Mouse (Mus musculus) liver, postnatal 0 days (tissue): Measurements from ENCODE around the gene Elf2. TPM values are rescaled to one million over a fixed set of nuclear protein-coding genes. Genes with fewer than 3 reads are reported as not detected.

Experiments used
- ATAC-seq: fragments of 200-750 bp; cut with Nextera tagmentation; 2 replicates; pipeline ENCODE4 v1.8.0; 2017; ENCODE audit warnings: mild to moderate bottlenecking, moderate library complexity
- DNase-seq: peaks from one replicate; pipeline ENCODE4 v3.0.0-alpha.2; 2016
- H3K27ac ChIP-seq: fragments of 300-500 bp; sonication (generic); 2 replicates; pipeline ENCODE4 v1.5.1; 2014; ENCODE audit warnings: antibody characterized with exemption, moderate library complexity, mild to moderate bottlenecking, low read depth
- H3K27me3 ChIP-seq: fragments of 300-500 bp; sonication (generic); 2 replicates; pipeline ENCODE4 v1.6.1; 2014; ENCODE audit warnings: low read length, control low read depth, mixed read lengths; ENCODE audit not compliant: insufficient read depth
- H3K36me3 ChIP-seq: fragments of 300-500 bp; sonication (generic); replicated peaks from 2 replicates; pipeline ENCODE4 v1.6.1; 2014; ENCODE audit warnings: mild to moderate bottlenecking, control low read depth, low read length, moderate library complexity, mixed read lengths; ENCODE audit not compliant: insufficient read depth
- H3K4me1 ChIP-seq: fragments of 300-500 bp; sonication (generic); 2 replicates; pipeline ENCODE4 v1.6.1; 2014; ENCODE audit warnings: antibody characterized with exemption, mild to moderate bottlenecking, control low read depth; ENCODE audit not compliant: insufficient read depth
- H3K4me2 ChIP-seq: fragments of 300-500 bp; sonication (generic); 2 replicates; pipeline ENCODE4 v1.6.1; 2014; ENCODE audit warnings: low read depth, mild to moderate bottlenecking, low read length, moderate library complexity, mixed read lengths
- H3K4me3 ChIP-seq: fragments of 300-500 bp; sonication (generic); 2 replicates; pipeline ENCODE4 v1.5.1; 2014; ENCODE audit warnings: low read depth, low read length
- H3K9ac ChIP-seq: fragments of 300-500 bp; sonication (generic); replicated peaks from 2 replicates; pipeline ENCODE4 v1.6.1; 2014; ENCODE audit warnings: mild to moderate bottlenecking, moderate library complexity
- H3K9me3 ChIP-seq: fragments of 300-500 bp; sonication (generic); 2 replicates; pipeline ENCODE4 v1.6.1; 2016; ENCODE audit warnings: mild to moderate bottlenecking, control low read depth, low read length, mixed read lengths
- CTCF ChIP-seq: sonication (generic); IDR thresholded peaks from 2 replicates; pipeline ENCODE4 v1.5.1; 2016; ENCODE audit warnings: antibody characterized with exemption, low read depth
- EP300 ChIP-seq: IDR thresholded peaks from 2 replicates; pipeline ENCODE4 v1.6.1; 2016; ENCODE audit warnings: antibody characterized with exemption, low read depth, mild to moderate bottlenecking
- WGBS: fragments of 180-500 bp; shearing (Covaris S2); extraction: QIAGEN DNeasy Blood & Tissue Kit; methylation state at CpG from one replicate; pipeline ENCODE4 v1.1.7; 2014; ENCODE audit not compliant: insufficient replicate concordance; 5-methylcytosine and 5-hydroxymethylcytosine counted together
- polyA plus RNA-seq: library from polyadenylated mRNA; unstranded; fragments of >200 nt; fragmentation: Nextera tagmentation; extraction: Ambion mirVana; gene quantifications from 2 replicates; pipeline ENCODE4 v1.2.1, GENCODE M21; 2015

Gene Elf2
- polyA plus RNA-seq, 1 experiment from 2014 or later, result 22.1 TPM

DNA sequence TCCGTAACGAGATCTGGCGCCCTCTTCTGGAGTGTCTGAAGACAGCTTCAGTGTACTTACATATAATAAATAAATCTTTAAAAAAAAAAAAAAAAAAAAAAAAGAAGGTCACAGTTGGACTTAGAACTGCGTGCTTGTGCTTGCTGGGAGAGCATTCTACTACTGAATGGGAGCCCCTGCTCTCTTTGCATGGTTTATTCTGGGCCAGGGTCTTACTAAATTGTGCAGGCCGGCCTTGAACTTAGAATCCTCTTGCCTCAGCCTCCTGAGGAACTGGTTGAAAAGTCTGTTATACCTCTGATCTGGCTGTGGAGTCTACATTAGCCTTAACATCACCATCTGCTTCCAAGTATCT lies 40.2 kb upstream of the Elf2 start:
- DNase-seq (no peak), ATAC-seq (no peak)
- Histone ChIP-seq H3K9ac (no peak overlapping the region), H3K27ac (no peak overlapping the region), H3K9me3 (no peaks in the 10 kb centered on the region), H3K4me1 (peaks cover 13% of the 10 kb centered on the region; the same call in 1 of the 2 replicates), H3K4me2 (no peak overlapping the region), H3K4me3 (no peak overlapping the region), H3K36me3 (no peaks in the 10 kb centered on the region), H3K27me3 (no peaks in the 10 kb centered on the region)
- WGBS, result 63% methylated on average over 2 of the region's 5 CpGs
- TF ChIP-seq CTCF (no peak), EP300 (no peak)

DNA sequence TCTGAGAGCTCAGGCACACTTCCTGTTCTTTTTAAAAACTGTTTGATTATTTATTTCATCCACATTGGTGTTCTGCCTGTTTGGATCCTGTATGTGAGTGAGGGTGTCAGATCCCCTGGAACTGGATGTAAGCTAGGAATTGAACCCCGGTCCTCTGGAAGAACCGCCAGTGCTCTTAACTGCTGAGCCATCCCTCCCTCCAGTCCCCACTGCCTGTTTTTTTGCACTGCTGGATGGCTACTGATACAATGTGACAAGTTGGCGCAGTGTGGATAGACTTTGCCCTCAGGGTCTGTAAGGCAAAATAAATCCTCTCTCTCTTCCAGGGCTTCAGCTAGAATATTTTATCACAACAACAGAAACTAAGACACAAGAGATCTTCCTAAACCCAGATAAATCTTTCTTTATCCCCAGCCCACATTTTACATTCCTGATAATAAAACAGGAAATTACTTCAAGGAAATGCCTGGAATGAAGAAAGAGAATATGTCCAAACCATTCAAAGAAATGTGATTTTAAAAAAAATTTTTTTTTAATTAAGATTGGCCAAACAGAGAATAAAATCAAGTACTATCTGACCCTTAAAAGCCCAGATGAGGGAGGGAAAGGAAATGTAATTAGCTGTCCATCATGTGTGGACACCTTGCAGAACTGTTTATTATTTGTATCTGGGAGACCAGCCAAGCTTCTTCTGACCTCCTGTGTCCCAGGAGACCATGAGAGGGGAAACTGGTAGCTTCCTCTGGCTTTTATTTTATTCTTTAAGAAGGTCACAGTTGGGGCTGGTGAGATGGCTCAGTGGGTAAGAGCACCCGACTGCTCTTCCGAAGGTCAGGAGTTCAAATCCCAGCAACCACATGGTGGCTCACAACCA lies 39.6 kb upstream of the Elf2 start:
- ATAC-seq (peak; percentile 44; the same call in 1 of the 2 replicates), DNase-seq (no peak)
- Histone ChIP-seq H3K4me2 (no peak overlapping the region), H3K4me3 (no peak overlapping the region), H3K27me3 (no peaks in the 10 kb centered on the region), H3K9ac (no peak overlapping the region), H3K36me3 (no peaks in the 10 kb centered on the region), H3K9me3 (no peaks in the 10 kb centered on the region), H3K4me1 (peaks cover 15% of the 10 kb centered on the region; the same call in 1 of the 2 replicates), H3K27ac (no peak overlapping the region)
- no peak for TF ChIP-seq EP300
- TF ChIP-seq CTCF, result no peak
- 63% methylated on average over 5 of the region's 5 CpGs for WGBS

DNA sequence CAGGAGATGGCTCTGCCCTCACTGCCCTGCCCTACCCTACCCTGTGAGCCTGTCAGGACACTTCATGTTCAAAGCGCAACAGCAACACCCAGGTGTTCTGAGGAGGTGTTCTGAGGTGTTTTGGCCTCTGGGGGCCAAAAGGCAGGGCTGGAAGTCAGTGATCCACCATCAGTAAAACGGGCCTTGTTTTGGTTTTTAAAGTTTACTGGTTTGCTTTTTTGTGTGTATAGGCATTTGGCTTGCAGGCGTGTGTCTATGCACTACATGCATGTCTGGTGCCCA lies 38.1 kb upstream of the Elf2 start:
- peak overlapping the region; percentile 71 for H3K4me2 ChIP-seq
- peaks cover 15% of the 10 kb centered on the region; the same call in 1 of the 2 replicates for H3K4me1 ChIP-seq
- no peak overlapping the region; the same call in 1 of the 2 replicates for H3K27ac ChIP-seq
- H3K9ac ChIP-seq, result peak overlapping the region; percentile 52
- ATAC-seq (no peak), DNase-seq (no peak)
- WGBS, result 77% methylated on average over 3 of the region's 3 CpGs
- H3K4me3 ChIP-seq, result peak overlapping the region; percentile 43
- no peaks in the 10 kb centered on the region for H3K9me3 ChIP-seq
- H3K27me3 ChIP-seq, result no peaks in the 10 kb centered on the region
- no peak for TF ChIP-seq EP300
- TF ChIP-seq CTCF, result no peak
- H3K36me3 ChIP-seq, result no peaks in the 10 kb centered on the region

DNA sequence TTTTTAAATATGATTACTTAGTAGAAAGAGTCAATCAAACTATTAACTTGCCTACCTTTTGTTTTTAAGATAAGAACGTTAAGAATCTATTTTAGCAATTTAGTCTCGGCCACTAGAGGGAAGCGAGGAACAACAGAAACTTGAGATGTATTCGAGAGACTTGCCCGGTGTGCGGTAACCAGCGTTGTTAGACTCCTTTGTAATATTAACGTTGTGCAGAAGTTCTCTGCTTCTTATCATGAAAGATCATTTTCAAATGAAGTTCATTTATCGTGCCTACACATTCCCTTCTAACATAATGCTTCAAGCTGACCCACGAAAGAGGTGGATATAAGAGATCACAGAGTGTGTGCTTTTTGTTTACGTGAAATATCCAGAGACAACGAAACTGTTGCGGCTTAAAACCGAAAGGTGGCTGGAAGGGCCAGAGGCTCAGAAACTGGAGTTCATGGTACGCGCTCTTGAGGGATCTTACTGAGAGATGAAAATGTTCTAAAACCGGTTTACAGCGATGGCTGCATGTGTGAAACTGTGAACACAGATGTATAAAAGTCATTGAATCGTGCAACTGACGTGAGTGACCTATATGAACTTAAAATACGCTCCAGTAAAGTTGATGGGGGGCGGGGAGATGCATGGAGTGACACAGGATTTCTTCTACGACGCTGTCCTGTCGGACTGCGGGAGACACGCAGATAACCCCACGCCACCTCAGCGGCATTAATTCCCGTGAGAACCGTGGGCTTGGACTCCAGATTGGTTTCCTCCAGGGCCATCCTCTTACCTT lies 37.6 kb upstream of the Elf2 start:
- H3K36me3 ChIP-seq, result no peaks in the 10 kb centered on the region
- H3K4me3 ChIP-seq, result peak overlapping the region; percentile 43
- TF ChIP-seq CTCF, result peak; percentile 67
- TF ChIP-seq EP300, result no peak
- H3K27me3 ChIP-seq, result no peaks in the 10 kb centered on the region
- no peaks in the 10 kb centered on the region for H3K9me3 ChIP-seq
- DNase-seq, result no peak
- WGBS, result 33% methylated on average over 31 of the region's 31 CpGs
- peak overlapping the region; percentile 61 for H3K27ac ChIP-seq
- H3K9ac ChIP-seq, result peak overlapping the region; percentile 52
- peak; percentile 34; the same call in 1 of the 2 replicates for ATAC-seq
- H3K4me2 ChIP-seq, result peak overlapping the region; percentile 71
- peaks cover 13% of the 10 kb centered on the region; the same call in 1 of the 2 replicates for H3K4me1 ChIP-seq

DNA sequence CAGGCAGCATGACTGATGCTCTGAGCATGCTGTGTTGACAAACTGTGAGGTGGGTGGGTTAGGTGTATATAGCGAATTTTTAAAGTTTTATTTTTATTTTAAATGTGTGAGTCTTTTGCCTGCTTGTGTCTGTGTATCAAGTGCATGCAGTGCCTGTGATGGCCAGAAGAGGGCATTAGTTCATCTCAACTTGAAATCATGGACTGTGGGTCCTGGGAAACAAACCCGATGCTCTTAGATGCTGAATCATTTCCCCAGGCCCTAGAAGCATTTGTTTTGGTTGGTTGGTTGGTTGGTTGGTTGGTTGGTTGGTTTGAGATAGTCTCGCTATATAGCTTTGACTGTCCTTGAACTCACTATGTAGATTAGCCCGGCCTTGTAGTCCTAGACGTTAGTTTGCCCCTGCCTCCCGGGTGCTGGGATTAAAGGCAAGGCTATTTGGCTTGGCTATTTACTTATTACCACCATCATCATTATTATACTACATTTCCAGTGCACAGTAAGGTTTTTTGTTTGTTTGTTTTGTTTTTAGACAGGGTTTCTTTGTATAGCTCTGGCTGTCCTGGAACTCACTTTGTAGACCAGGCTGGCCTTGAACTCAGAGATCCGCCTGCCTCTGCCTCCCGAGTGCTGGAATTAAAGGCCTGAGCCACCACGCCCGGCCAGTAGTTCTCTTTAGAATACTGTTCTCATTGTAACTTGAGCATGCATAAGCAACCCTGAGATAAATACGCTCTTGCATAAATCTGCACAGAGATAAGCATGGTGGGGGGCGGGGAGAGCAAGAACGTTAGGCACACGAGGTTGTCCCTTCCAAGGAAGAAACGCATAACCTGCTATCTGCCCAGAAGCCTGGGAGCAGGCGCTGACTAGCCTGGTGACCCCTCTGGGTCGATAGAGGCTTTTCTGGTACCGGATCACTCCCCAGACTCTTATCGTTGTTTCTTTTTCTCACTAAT lies 35.1 kb upstream of the Elf2 start:
- Histone ChIP-seq H3K27me3 (no peaks in the 10 kb centered on the region), H3K4me3 (no peak overlapping the region), H3K9me3 (no peaks in the 10 kb centered on the region), H3K27ac (no peak overlapping the region), H3K4me2 (no peak overlapping the region), H3K9ac (no peak overlapping the region), H3K36me3 (no peaks in the 10 kb centered on the region), H3K4me1 (peaks cover 13% of the 10 kb centered on the region; the same call in 1 of the 2 replicates)
- ATAC-seq, result peak; percentile 40
- 51% methylated on average over 19 of the region's 19 CpGs for WGBS
- TF ChIP-seq CTCF (peak; percentile 83), EP300 (peak; percentile 59)
- DNase-seq, result peak; percentile 72
